Mouse (Mus musculus) bone marrow macrophage, adult 2 months (primary cell): ENCODE measurements around the gene Cish.

ENCODE experiments used
- CTCF ChIP-seq: IDR thresholded peaks from 2 replicates; pipeline ENCODE4 v1.5.1; 2012; ENCODE audit warnings: low read depth, mild to moderate bottlenecking, low read length, moderate library complexity
- POLR2A ChIP-seq: IDR thresholded peaks from 2 replicates; pipeline ENCODE4 v1.6.1; 2012; ENCODE audit warnings: mild to moderate bottlenecking, low read depth, low read length, borderline replicate concordance

DNA sequence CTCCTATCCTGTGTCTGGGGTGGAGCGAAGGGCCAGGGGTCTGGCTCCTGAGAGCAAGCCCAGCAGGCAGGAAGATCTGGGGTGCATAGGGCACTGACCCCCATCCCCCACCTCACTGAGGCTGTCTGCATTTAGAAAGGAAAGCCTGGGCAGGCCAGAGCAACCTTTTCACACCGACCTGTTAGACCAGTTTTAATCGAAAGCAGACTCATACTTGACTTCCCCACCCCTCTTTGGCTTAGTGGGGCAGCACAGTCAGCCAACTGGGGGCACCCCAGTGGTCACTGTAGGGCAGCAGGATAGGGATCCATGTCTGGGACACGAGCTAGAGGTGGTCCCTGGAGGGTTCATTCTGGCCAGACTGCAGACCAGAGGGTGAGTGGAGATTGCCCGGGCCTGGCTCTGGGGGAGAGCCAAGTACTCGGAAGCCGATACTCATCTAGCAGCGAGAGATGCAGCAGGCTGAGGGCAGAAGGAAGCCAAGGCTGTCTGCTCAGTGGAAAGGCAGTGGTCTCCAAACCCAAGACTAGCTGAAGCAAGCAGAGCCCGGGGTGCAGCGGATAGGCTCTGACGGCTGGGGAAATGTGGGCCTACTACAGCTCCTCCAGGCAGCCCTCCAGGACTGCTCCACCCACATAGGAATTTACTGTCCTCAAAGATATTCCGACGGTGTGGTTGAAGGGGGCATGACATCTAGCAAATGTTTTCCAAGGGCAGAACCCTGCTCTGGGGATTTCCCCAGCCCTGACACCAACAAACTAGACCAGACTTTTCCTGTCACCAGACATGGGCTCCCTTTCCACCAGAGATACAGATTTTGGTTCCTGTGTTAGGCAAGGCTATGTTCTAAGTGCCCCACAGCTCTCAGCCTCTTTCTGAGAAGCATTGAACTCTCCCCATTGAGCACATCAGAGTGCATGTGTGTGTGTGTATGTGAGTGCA, 10.0 kb downstream of the Cish start:
- TF ChIP-seq CTCF, result no peak
- no peak for TF ChIP-seq POLR2A
